Mouse (Mus musculus): Measurements from ENCODE around the gene Nedd8. TPM values are rescaled to one million over a fixed set of nuclear protein-coding genes. Genes with fewer than 3 reads are reported as not detected.
A peak's percentile ranks its signal among the peaks of the same experiment; 100 is the strongest.

Nedd8 gene
- polyA plus RNA-seq, 1 experiment from 2014 or later: 212 TPM

GRCm38 (mm10) chr14:55614565-55615178 is 57.3 kb downstream of the Nedd8 start:
- Histone ChIP-seq H3K4me1 (ENCODE audit: control insufficient read depth, low read depth, low read length) (peaks cover 34% of the 10 kb centered on the region), H3K9me3 (replicated peaks; ENCODE audit: control insufficient read depth, low read length) (no peaks in the 10 kb centered on the region), H3K4me3 (ENCODE audit: low read depth, low read length) (no peak overlapping the region), H3K4me2 (ENCODE audit: low read depth, low read length) (no peak overlapping the region), H3K36me3 (ENCODE audit: control insufficient read depth, insufficient read depth) (peaks cover 5% of the 10 kb centered on the region; the same call in 1 of the 2 replicates), H3K27ac (ENCODE audit: low read length) (peak overlapping the region; percentile 83), H3K27me3 (ENCODE audit: control insufficient read depth, insufficient read depth, low read depth, low read length) (no peaks in the 10 kb centered on the region), H3K9ac (ENCODE audit: low read depth, low read length) (0 out of 2 replicates have a peak overlapping the region, but pooled peaks have one; percentile 25)
- 26% methylated on average over 7 of the region's 7 CpGs for WGBS (ENCODE audit: insufficient replicate concordance)
- peak; percentile 78 for ATAC-seq (ENCODE audit: low read depth)

GRCm38 (mm10) chr14:55613346-55613745 is 58.6 kb downstream of the Nedd8 start:
- Histone ChIP-seq H3K4me3 (ENCODE audit: low read depth, low read length) (no peak overlapping the region), H3K9me3 (replicated peaks; ENCODE audit: control insufficient read depth, low read length) (no peaks in the 10 kb centered on the region), H3K4me2 (ENCODE audit: low read depth, low read length) (no peak overlapping the region), H3K4me1 (ENCODE audit: control insufficient read depth, low read depth, low read length) (peaks cover 28% of the 10 kb centered on the region), H3K27ac (ENCODE audit: low read length) (peak overlapping the region; percentile 40), H3K9ac (ENCODE audit: low read depth, low read length) (no peak overlapping the region), H3K27me3 (ENCODE audit: control insufficient read depth, insufficient read depth, low read depth, low read length) (no peaks in the 10 kb centered on the region), H3K36me3 (ENCODE audit: control insufficient read depth, insufficient read depth) (peaks cover 18% of the 10 kb centered on the region)
- WGBS (ENCODE audit: insufficient replicate concordance): 63% methylated on average over 6 of the region's 6 CpGs
- ATAC-seq (ENCODE audit: low read depth): no peak

Other genes with a start within 250 kb of the Nedd8 start
- gene Dhrs4, start 193.4 kb downstream of the Nedd8 start, polyA plus RNA-seq (2015; fragmentation: Nextera tagmentation; extraction: Ambion mirVana): 88.8 and 91.2 TPM in 2 replicates
- gene Carmil3, start 181.5 kb downstream of the Nedd8 start, polyA plus RNA-seq (2015; fragmentation: Nextera tagmentation; extraction: Ambion mirVana): 0.28 and 0.46 TPM in 2 replicates
- not detected in 2 replicates for gene Cpne6, start 161.7 kb downstream of the Nedd8 start, polyA plus RNA-seq (2015; fragmentation: Nextera tagmentation; extraction: Ambion mirVana)
- gene Nrl, start 147.1 kb downstream of the Nedd8 start, polyA plus RNA-seq (2015; fragmentation: Nextera tagmentation; extraction: Ambion mirVana): not detected in 2 replicates
- 41.2 and 42.5 TPM in 2 replicates for gene Pck2, start 131.9 kb downstream of the Nedd8 start, polyA plus RNA-seq (2015; fragmentation: Nextera tagmentation; extraction: Ambion mirVana)
- gene Dcaf11, start 112.1 kb downstream of the Nedd8 start, polyA plus RNA-seq (2015; fragmentation: Nextera tagmentation; extraction: Ambion mirVana): 62.0 and 64.7 TPM in 2 replicates
- 2.0 and 3.2 TPM in 2 replicates for gene A730061H03Rik, start 111.7 kb downstream of the Nedd8 start, polyA plus RNA-seq (2015; fragmentation: Nextera tagmentation; extraction: Ambion mirVana)
- 0.74 and 2.0 TPM in 2 replicates for gene Fitm1, start 96.5 kb downstream of the Nedd8 start, polyA plus RNA-seq (2015; fragmentation: Nextera tagmentation; extraction: Ambion mirVana)
- gene Psme1, start 94.0 kb downstream of the Nedd8 start, polyA plus RNA-seq (2015; fragmentation: Nextera tagmentation; extraction: Ambion mirVana): 114 TPM in 2 replicates
- 22.5 and 25.8 TPM in 2 replicates for gene Emc9, start 86.8 kb downstream of the Nedd8 start, polyA plus RNA-seq (2015; fragmentation: Nextera tagmentation; extraction: Ambion mirVana)
- 177 and 181 TPM in 2 replicates for gene Psme2, start 81.0 kb downstream of the Nedd8 start, polyA plus RNA-seq (2015; fragmentation: Nextera tagmentation; extraction: Ambion mirVana)
- gene Rnf31, start 80.4 kb downstream of the Nedd8 start, polyA plus RNA-seq (2015; fragmentation: Nextera tagmentation; extraction: Ambion mirVana): 9.5 and 9.7 TPM in 2 replicates
- gene Irf9, start 68.6 kb downstream of the Nedd8 start, polyA plus RNA-seq (2015; fragmentation: Nextera tagmentation; extraction: Ambion mirVana): 15.9 and 17.2 TPM in 2 replicates
- gene Rec8, start 54.1 kb downstream of the Nedd8 start, polyA plus RNA-seq (2015; fragmentation: Nextera tagmentation; extraction: Ambion mirVana): 2.9 and 3.1 TPM in 2 replicates
- 23.4 and 24.6 TPM in 2 replicates for gene Ipo4, start 36.2 kb downstream of the Nedd8 start, polyA plus RNA-seq (2015; fragmentation: Nextera tagmentation; extraction: Ambion mirVana)
- gene Gm49378, start 34.2 kb downstream of the Nedd8 start, polyA plus RNA-seq (2015; fragmentation: Nextera tagmentation; extraction: Ambion mirVana): 0.71 and 1.0 TPM in 2 replicates
- 46.8 and 49.6 TPM in 2 replicates for gene Tm9sf1, start 28.3 kb downstream of the Nedd8 start, polyA plus RNA-seq (2015; fragmentation: Nextera tagmentation; extraction: Ambion mirVana)
- 0.15 and 0.16 TPM in 2 replicates for gene Tssk4, start 21.9 kb downstream of the Nedd8 start, polyA plus RNA-seq (2015; fragmentation: Nextera tagmentation; extraction: Ambion mirVana)
- gene Mdp1, start 11.6 kb downstream of the Nedd8 start, polyA plus RNA-seq (2015; fragmentation: Nextera tagmentation; extraction: Ambion mirVana): 14.1 and 16.8 TPM in 2 replicates
- gene Gmpr2, start 183 bp downstream of the Nedd8 start, polyA plus RNA-seq (2015; fragmentation: Nextera tagmentation; extraction: Ambion mirVana): 20.9 and 22.8 TPM in 2 replicates
- 17.8 and 20.1 TPM in 2 replicates for gene Tinf2, start 9.7 kb upstream of the Nedd8 start, polyA plus RNA-seq (2015; fragmentation: Nextera tagmentation; extraction: Ambion mirVana)
- gene Tgm1, start 41.8 kb upstream of the Nedd8 start, polyA plus RNA-seq (2015; fragmentation: Nextera tagmentation; extraction: Ambion mirVana): 2.8 and 3.1 TPM in 2 replicates
- gene Rabggta, start 50.1 kb upstream of the Nedd8 start, polyA plus RNA-seq (2015; fragmentation: Nextera tagmentation; extraction: Ambion mirVana): 11.3 and 12.4 TPM in 2 replicates
- gene Dhrs1, start 73.6 kb upstream of the Nedd8 start, polyA plus RNA-seq (2015; fragmentation: Nextera tagmentation; extraction: Ambion mirVana): 40.9 and 43.5 TPM in 2 replicates
- 18.6 and 18.7 TPM in 2 replicates for gene Nop9, start 73.6 kb upstream of the Nedd8 start, polyA plus RNA-seq (2015; fragmentation: Nextera tagmentation; extraction: Ambion mirVana)
- gene Cideb, start 86.3 kb upstream of the Nedd8 start, polyA plus RNA-seq (2015; fragmentation: Nextera tagmentation; extraction: Ambion mirVana): 74.1 and 86.9 TPM in 2 replicates
- 0.38 and 0.40 TPM in 2 replicates for gene Ltb4r2, start 89.3 kb upstream of the Nedd8 start, polyA plus RNA-seq (2015; fragmentation: Nextera tagmentation; extraction: Ambion mirVana)
- 14.2 and 16.4 TPM in 2 replicates for gene Ltb4r1, start 93.8 kb upstream of the Nedd8 start, polyA plus RNA-seq (2015; fragmentation: Nextera tagmentation; extraction: Ambion mirVana)
- gene Adcy4, start 112.0 kb upstream of the Nedd8 start, polyA plus RNA-seq (2015; fragmentation: Nextera tagmentation; extraction: Ambion mirVana): 1.9 and 2.4 TPM in 2 replicates
- 15.4 and 16.4 TPM in 2 replicates for gene Ripk3, start 116.7 kb upstream of the Nedd8 start, polyA plus RNA-seq (2015; fragmentation: Nextera tagmentation; extraction: Ambion mirVana)
- gene Nfatc4, start 151.0 kb upstream of the Nedd8 start, polyA plus RNA-seq (2015; fragmentation: Nextera tagmentation; extraction: Ambion mirVana): 0.71 TPM in 2 replicates
- gene Nynrin, start 181.9 kb upstream of the Nedd8 start, polyA plus RNA-seq (2015; fragmentation: Nextera tagmentation; extraction: Ambion mirVana): 2.7 and 2.9 TPM in 2 replicates
- gene Cbln3, start 212.3 kb upstream of the Nedd8 start, polyA plus RNA-seq (2015; fragmentation: Nextera tagmentation; extraction: Ambion mirVana): 0.26 TPM in 2 replicates
- gene Khnyn, start 212.8 kb upstream of the Nedd8 start, polyA plus RNA-seq (2015; fragmentation: Nextera tagmentation; extraction: Ambion mirVana): 10.9 and 12.8 TPM in 2 replicates
- 11.9 and 14.6 TPM in 2 replicates for gene Sdr39u1, start 228.2 kb upstream of the Nedd8 start, polyA plus RNA-seq (2015; fragmentation: Nextera tagmentation; extraction: Ambion mirVana)